Mouse (Mus musculus) small intestine, adult 2 months (tissue): ENCODE measurements around the gene Anapc2. TPM values are rescaled to one million over a fixed set of nuclear protein-coding genes. Genes with fewer than 3 reads are reported as not detected.

ENCODE experiments used
- H3K27ac ChIP-seq: fragments of 200-500 bp; 2 replicates; pipeline ENCODE4 v1.5.1; 2012; ENCODE audit warnings: low read depth, low read length, control low read depth, inconsistent platforms; ENCODE audit not compliant: insufficient read depth
- H3K27me3 ChIP-seq: fragments of 200-500 bp; 2 replicates; pipeline ENCODE4 v1.6.1; 2012; ENCODE audit warnings: mild to moderate bottlenecking, moderate library complexity, low read length, inconsistent platforms; ENCODE audit not compliant: control insufficient read depth, insufficient read depth
- H3K36me3 ChIP-seq: fragments of 200-500 bp; 2 replicates; pipeline ENCODE4 v1.6.1; 2012; ENCODE audit warnings: mild to moderate bottlenecking, low read length, control low read depth, inconsistent platforms; ENCODE audit not compliant: control insufficient read depth, insufficient read depth
- H3K4me1 ChIP-seq: fragments of 200-500 bp; 2 replicates; pipeline ENCODE4 v1.6.1; 2012; ENCODE audit warnings: low read length, inconsistent platforms, mixed read lengths; ENCODE audit not compliant: control insufficient read depth, insufficient read depth, insufficient read length
- H3K4me3 ChIP-seq: fragments of 200-500 bp; 2 replicates; pipeline ENCODE4 v1.5.1; 2012; ENCODE audit warnings: low read depth, mild to moderate bottlenecking, control low read depth, inconsistent platforms, low read length, moderate library complexity
- CTCF ChIP-seq: fragments of 200-500 bp; IDR thresholded peaks from 2 replicates; pipeline ENCODE4 v1.5.1; 2012; ENCODE audit warnings: low read depth, mild to moderate bottlenecking, control low read depth, inconsistent platforms, low read length, moderate library complexity, mixed read lengths; ENCODE audit not compliant: insufficient replicate concordance, insufficient read length; ENCODE audit errors: extremely low read depth
- POLR2A ChIP-seq: fragments of 200-500 bp; IDR thresholded peaks from 2 replicates; pipeline ENCODE4 v1.6.1; 2012; ENCODE audit warnings: low read depth, mild to moderate bottlenecking, control low read depth, inconsistent platforms, low read length, moderate library complexity
- WGBS: fragments of 180-500 bp; shearing (Covaris S2); methylation state at CpG from one replicate; pipeline ENCODE4 v1.1.7; 2018; 5-methylcytosine and 5-hydroxymethylcytosine counted together
- polyA plus RNA-seq: library from polyadenylated mRNA; depleted of rRNA; stranded (reverse); fragments of >200 nt; gene quantifications from 2 replicates; pipeline ENCODE4 v1.2.3, GENCODE M21; 2012

Anapc2 gene
- polyA plus RNA-seq, 1 experiment, result 71.6 TPM

- TF ChIP-seq POLR2A (peak; percentile 53; the same call in 1 of the 2 replicates), CTCF (no peak)
- H3K27me3 ChIP-seq, result no peaks in the 10 kb centered on the region
- H3K4me1 ChIP-seq, result peaks cover 6% of the 10 kb centered on the region; the same call in 1 of the 2 replicates
- 23% methylated on average over 6 of the region's 6 CpGs for WGBS
- H3K36me3 ChIP-seq, result peaks cover 31% of the 10 kb centered on the region
- H3K27ac ChIP-seq, result peak overlapping the region; percentile 95
- H3K4me3 ChIP-seq, result peak overlapping the region; percentile 66
These were observed 6.2 kb upstream of the Anapc2 start for GRCm38 (mm10) chr2:25265897-25266656.

GRCm38 (mm10) chr2:25266720-25267119 is 5.6 kb upstream of the Anapc2 start:
- WGBS, result 15% methylated on average over 2 of the region's 2 CpGs
- peak overlapping the region; percentile 66 for H3K4me3 ChIP-seq

GRCm38 (mm10) chr2:25267241-25267640 is 5.0 kb upstream of the Anapc2 start:
- TF ChIP-seq POLR2A, result no peak
- TF ChIP-seq CTCF, result no peak
- peak overlapping the region; percentile 95 for H3K27ac ChIP-seq
- peak overlapping the region; percentile 66 for H3K4me3 ChIP-seq
- peaks cover 6% of the 10 kb centered on the region; the same call in 1 of the 2 replicates for H3K4me1 ChIP-seq
- H3K36me3 ChIP-seq, result peaks cover 32% of the 10 kb centered on the region
- H3K27me3 ChIP-seq, result no peaks in the 10 kb centered on the region

More at GRCm38 (mm10) chr2:25266720-25267119, 5.6 kb upstream of the Anapc2 start:
- Histone ChIP-seq H3K27ac (peak overlapping the region; percentile 95), H3K27me3 (no peaks in the 10 kb centered on the region), H3K4me1 (peaks cover 6% of the 10 kb centered on the region; the same call in 1 of the 2 replicates), H3K36me3 (peaks cover 32% of the 10 kb centered on the region)
- TF ChIP-seq CTCF (no peak), POLR2A (no peak)

GRCm38 (mm10) chr2:25267746-25268309 is 4.5 kb upstream of the Anapc2 start:
- H3K4me3 ChIP-seq, result 0 out of 2 replicates have a peak overlapping the region, but pooled peaks have one; percentile 4
- H3K27me3 ChIP-seq, result no peaks in the 10 kb centered on the region
- TF ChIP-seq POLR2A (no peak), CTCF (no peak)
- WGBS, result 56% methylated on average over 4 of the region's 4 CpGs
- H3K27ac ChIP-seq, result 0 out of 2 replicates have a peak overlapping the region, but pooled peaks have one; percentile 95
- peaks cover 9% of the 10 kb centered on the region for H3K4me1 ChIP-seq
- peaks cover 32% of the 10 kb centered on the region for H3K36me3 ChIP-seq

- peak; percentile 44; the same call in 1 of the 2 replicates for TF ChIP-seq POLR2A
- TF ChIP-seq CTCF, result no peak
- Histone ChIP-seq H3K4me3 (peak overlapping the region; percentile 88), H3K4me1 (peaks cover 11% of the 10 kb centered on the region), H3K36me3 (peaks cover 54% of the 10 kb centered on the region), H3K27ac (peak overlapping the region; percentile 33; the same call in 1 of the 2 replicates), H3K27me3 (no peaks in the 10 kb centered on the region)
- WGBS, result under 1% methylated on average over 29 of the region's 29 CpGs
These were observed 237 bp downstream of the Anapc2 start for GRCm38 (mm10) chr2:25272515-25272914.

GRCm38 (mm10) chr2:25273010-25273409 is 732 bp downstream of the Anapc2 start:
- TF ChIP-seq POLR2A (no peak), CTCF (no peak)
- peak overlapping the region; percentile 33; the same call in 1 of the 2 replicates for H3K27ac ChIP-seq
- WGBS, result 22% methylated on average over 16 of the region's 16 CpGs
- peaks cover 10% of the 10 kb centered on the region for H3K4me1 ChIP-seq
- H3K4me3 ChIP-seq, result peak overlapping the region; percentile 88
- H3K27me3 ChIP-seq, result no peaks in the 10 kb centered on the region
- H3K36me3 ChIP-seq, result peaks cover 54% of the 10 kb centered on the region
